Mouse (Mus musculus) liver, embryonic 13.5 days (tissue): Measurements from ENCODE around the gene Meox1. TPM values are rescaled to one million over a fixed set of nuclear protein-coding genes. Genes with fewer than 3 reads are reported as not detected.

ENCODE experiments used
- ATAC-seq: fragments of 200-750 bp; cut with Nextera tagmentation; 2 replicates; pipeline ENCODE4 v1.8.0; 2017; ENCODE audit warnings: low read depth, mild to moderate bottlenecking, moderate number of reproducible peaks, moderate library complexity
- DNase-seq: peaks from one replicate; pipeline ENCODE4 v3.0.0; 2022
- H3K27ac ChIP-seq: fragments of 300-500 bp; sonication (generic); 2 replicates; pipeline ENCODE4 v1.5.1; 2015; ENCODE audit warnings: moderate library complexity, mild to moderate bottlenecking, inconsistent platforms
- H3K27me3 ChIP-seq: fragments of 300-500 bp; sonication (generic); 2 replicates; pipeline ENCODE4 v1.6.1; 2015; ENCODE audit warnings: mild to moderate bottlenecking, inconsistent platforms
- H3K36me3 ChIP-seq: fragments of 300-500 bp; sonication (generic); 2 replicates; pipeline ENCODE4 v1.6.1; 2015; ENCODE audit warnings: mild to moderate bottlenecking, inconsistent platforms
- H3K4me1 ChIP-seq: fragments of 300-500 bp; sonication (generic); replicated peaks from 2 replicates; pipeline ENCODE4 v1.6.1; 2015; ENCODE audit warnings: inconsistent platforms
- H3K4me2 ChIP-seq: fragments of 300-500 bp; sonication (generic); 2 replicates; pipeline ENCODE4 v1.6.1; 2015; ENCODE audit warnings: inconsistent platforms, mild to moderate bottlenecking, moderate library complexity
- H3K4me3 ChIP-seq: fragments of 300-500 bp; sonication (generic); replicated peaks from 2 replicates; pipeline ENCODE4 v1.5.1; 2015; ENCODE audit warnings: mild to moderate bottlenecking, inconsistent platforms
- H3K9ac ChIP-seq: fragments of 300-500 bp; sonication (generic); 2 replicates; pipeline ENCODE4 v1.6.1; 2015; ENCODE audit warnings: mild to moderate bottlenecking, inconsistent platforms
- H3K9me3 ChIP-seq: fragments of 300-500 bp; sonication (generic); replicated peaks from 2 replicates; pipeline ENCODE4 v1.6.1; 2016; ENCODE audit warnings: inconsistent platforms
- WGBS: fragments of 180-500 bp; shearing (Covaris S2); methylation state at CpG from one replicate; pipeline ENCODE4 v1.1.7; 2015; ENCODE audit not compliant: insufficient replicate concordance; 5-methylcytosine and 5-hydroxymethylcytosine counted together
- polyA plus RNA-seq: library from polyadenylated mRNA; unstranded; fragments of >200 nt; fragmentation: Nextera tagmentation; extraction: Ambion mirVana; gene quantifications from 2 replicates; pipeline ENCODE4 v1.2.1, GENCODE M21; 2015

Meox1 gene
- polyA plus RNA-seq, 1 experiment from 2014 or later: 0.59 TPM

DNA sequence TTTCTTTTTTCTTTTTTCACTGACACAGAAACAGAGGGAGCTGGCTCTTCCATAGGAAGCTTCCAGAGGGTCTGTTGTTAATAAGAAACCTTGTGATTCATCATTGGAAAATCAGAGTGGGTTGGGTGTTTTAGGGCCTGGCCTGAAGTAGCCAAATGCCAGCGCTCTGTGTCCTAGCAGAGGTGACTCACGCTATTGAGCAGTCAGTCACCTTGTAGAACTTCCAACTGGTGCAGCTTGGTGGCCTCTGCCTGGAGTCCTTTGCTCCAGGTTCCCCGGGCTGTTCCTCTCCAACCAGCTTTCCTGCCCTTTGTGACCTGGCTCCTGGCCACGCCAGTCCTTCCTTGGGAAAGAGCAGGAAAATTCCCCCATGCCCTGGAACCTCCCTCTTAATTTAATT, 44.9 kb downstream of the Meox1 start:
- H3K4me2 ChIP-seq: no peak overlapping the region
- H3K36me3 ChIP-seq: no peaks in the 10 kb centered on the region
- 49% methylated on average over 4 of the region's 4 CpGs for WGBS
- H3K27me3 ChIP-seq: 0 out of 2 replicates have a peak, but pooled peaks cover 4% of the 10 kb centered on the region
- no peaks in the 10 kb centered on the region for H3K9me3 ChIP-seq
- no peak for DNase-seq
- no peak overlapping the region for H3K4me3 ChIP-seq
- no peak for ATAC-seq
- H3K9ac ChIP-seq: no peak overlapping the region
- no peaks in the 10 kb centered on the region for H3K4me1 ChIP-seq
- H3K27ac ChIP-seq: no peak overlapping the region

DNA sequence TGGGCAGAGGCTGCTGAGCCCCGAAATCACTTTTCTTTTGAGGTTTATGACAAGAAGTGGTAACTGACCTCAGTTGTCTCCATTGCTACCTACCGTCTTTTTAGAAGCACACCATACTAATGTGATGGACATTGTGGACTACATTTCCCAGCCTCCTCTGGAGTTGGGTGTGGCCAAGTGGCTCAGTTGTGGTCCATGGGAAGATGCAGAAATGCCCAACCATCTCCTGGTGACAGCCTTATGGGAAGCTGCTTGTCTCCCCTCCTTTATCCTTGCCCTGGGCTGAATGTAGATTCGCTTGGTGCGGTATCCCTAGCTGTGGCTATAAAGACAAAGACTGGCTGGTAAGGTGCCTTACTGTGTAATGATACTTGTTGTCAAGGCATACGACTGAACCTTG, 46.7 kb downstream of the Meox1 start:
- Histone ChIP-seq H3K4me1 (no peaks in the 10 kb centered on the region), H3K27ac (no peak overlapping the region), H3K27me3 (0 out of 2 replicates have a peak, but pooled peaks cover 4% of the 10 kb centered on the region), H3K9me3 (no peaks in the 10 kb centered on the region), H3K36me3 (no peaks in the 10 kb centered on the region), H3K9ac (no peak overlapping the region), H3K4me3 (no peak overlapping the region), H3K4me2 (no peak overlapping the region)
- no peak for ATAC-seq
- 69% methylated on average over 5 of the region's 5 CpGs for WGBS
- no peak for DNase-seq

DNA sequence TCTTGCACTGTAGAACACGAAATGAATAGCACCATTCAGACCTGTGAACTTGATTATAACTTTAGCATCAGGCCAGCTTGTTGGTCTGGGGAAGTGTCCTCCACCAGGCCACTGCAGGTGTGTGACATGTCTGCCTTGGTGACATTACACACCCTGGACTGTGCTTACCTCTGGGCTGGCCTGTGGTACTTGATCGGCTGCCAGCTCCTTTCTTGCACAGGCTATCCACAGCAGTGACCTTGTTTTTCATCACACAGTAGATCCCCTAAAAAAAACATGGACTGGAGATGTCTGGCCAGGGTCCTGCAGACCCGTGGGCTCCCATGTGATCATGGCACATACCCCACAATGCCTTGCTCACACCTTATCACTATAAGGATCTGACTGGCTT, 51.4 kb downstream of the Meox1 start:
- DNase-seq: no peak
- Histone ChIP-seq H3K27me3 (no peaks in the 10 kb centered on the region), H3K4me2 (no peak overlapping the region), H3K9me3 (peaks cover 3% of the 10 kb centered on the region; the same call in 1 of the 2 replicates), H3K4me1 (no peaks in the 10 kb centered on the region), H3K9ac (no peak overlapping the region), H3K36me3 (no peaks in the 10 kb centered on the region), H3K4me3 (no peak overlapping the region), H3K27ac (no peak overlapping the region)
- no peak for ATAC-seq
- WGBS: 61% methylated on average over 3 of the region's 3 CpGs

DNA sequence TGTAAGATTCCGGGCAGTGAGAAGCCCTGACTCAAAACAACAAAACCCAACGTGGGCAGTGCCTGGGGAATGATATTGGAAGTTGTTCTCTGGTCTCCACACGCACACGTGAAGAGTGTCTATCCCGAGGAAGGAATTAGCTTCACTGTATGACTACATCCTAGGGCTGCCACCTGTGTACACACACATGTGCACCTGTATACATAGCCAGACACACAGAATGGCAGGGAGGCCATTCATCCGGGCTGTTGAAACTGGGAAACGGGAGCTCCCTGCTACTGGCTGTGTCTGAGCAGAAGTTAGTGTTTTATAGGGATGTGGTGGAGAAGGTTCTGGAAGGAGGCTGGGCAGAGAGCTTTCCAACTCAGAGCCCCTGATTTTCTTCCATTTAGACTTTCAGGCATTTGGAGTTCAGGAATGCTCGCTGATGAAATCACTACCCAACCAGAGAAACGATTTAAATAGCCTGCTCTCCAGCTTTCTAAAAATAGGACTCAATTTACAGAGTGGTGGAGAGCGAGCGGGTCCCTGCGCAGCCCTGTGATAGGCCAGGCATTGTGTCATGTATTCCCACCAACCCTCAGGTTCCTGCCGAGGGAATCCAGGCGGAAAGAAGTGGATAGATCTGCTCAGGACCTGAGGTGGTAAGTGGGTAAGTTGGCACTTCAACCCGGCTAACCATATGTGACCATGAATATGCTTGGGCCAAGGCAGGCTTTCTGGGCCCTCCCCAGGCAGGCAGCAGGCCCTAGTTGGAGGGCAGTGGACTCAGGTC, 52.0 kb downstream of the Meox1 start:
- H3K4me3 ChIP-seq: no peak overlapping the region
- H3K4me2 ChIP-seq: no peak overlapping the region
- H3K27ac ChIP-seq: no peak overlapping the region
- H3K36me3 ChIP-seq: no peaks in the 10 kb centered on the region
- peaks cover 3% of the 10 kb centered on the region; the same call in 1 of the 2 replicates for H3K9me3 ChIP-seq
- DNase-seq (no peak), ATAC-seq (no peak)
- no peaks in the 10 kb centered on the region for H3K27me3 ChIP-seq
- WGBS: 66% methylated on average over 15 of the region's 15 CpGs
- no peak overlapping the region for H3K9ac ChIP-seq
- H3K4me1 ChIP-seq: no peaks in the 10 kb centered on the region

DNA sequence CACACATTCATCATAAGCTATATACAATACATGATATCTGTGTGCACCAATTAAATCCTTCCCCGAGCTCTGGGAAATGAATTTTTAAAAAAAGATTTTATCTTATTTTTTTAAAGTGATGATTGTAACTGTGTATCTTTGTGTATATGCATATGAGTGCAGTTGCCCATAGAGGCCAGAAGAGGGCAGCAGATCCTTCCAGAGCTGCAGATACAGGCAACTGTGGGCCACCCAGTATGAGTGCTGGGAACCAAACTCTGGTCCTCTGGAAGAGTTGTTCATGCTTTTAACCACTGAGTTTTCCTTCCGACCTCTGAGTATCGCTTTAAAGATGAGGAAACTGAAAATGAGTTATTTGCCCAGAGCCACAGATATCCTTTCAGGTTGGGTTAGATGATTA, 53.8 kb downstream of the Meox1 start:
- H3K27ac ChIP-seq: no peak overlapping the region
- peaks cover 3% of the 10 kb centered on the region; the same call in 1 of the 2 replicates for H3K9me3 ChIP-seq
- 77% methylated on average over 3 of the region's 3 CpGs for WGBS
- no peak overlapping the region for H3K4me3 ChIP-seq
- ATAC-seq (no peak), DNase-seq (no peak)
- no peaks in the 10 kb centered on the region for H3K36me3 ChIP-seq
- no peak overlapping the region for H3K4me2 ChIP-seq
- no peak overlapping the region for H3K9ac ChIP-seq
- no peaks in the 10 kb centered on the region for H3K4me1 ChIP-seq
- H3K27me3 ChIP-seq: no peaks in the 10 kb centered on the region

DNA sequence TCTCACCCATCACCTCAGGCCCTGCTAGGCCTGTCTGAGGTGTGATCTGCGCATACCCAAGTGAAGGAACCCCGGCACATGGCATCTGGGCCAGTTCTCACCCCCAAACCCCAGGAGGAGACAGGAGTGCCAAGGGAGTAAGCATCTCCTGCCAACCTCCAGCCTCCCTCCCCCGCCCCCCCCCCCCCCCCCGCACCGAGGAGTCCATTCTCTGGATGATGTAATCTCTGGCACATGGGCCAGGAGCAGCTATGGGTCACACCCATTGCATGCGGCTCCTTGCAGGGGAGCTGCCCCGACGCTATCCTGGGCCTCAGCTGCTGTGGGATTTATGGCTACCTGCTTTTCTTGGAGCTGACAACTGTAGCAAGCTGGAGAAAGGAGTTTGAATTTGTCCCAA, 54.7 kb downstream of the Meox1 start:
- no peaks in the 10 kb centered on the region for H3K27me3 ChIP-seq
- H3K27ac ChIP-seq: no peak overlapping the region
- H3K36me3 ChIP-seq: no peaks in the 10 kb centered on the region
- DNase-seq: no peak
- no peaks in the 10 kb centered on the region for H3K4me1 ChIP-seq
- peaks cover 3% of the 10 kb centered on the region; the same call in 1 of the 2 replicates for H3K9me3 ChIP-seq
- 65% methylated on average over 6 of the region's 8 CpGs for WGBS
- no peak for ATAC-seq
- H3K4me3 ChIP-seq: no peak overlapping the region
- H3K9ac ChIP-seq: no peak overlapping the region
- no peak overlapping the region for H3K4me2 ChIP-seq

DNA sequence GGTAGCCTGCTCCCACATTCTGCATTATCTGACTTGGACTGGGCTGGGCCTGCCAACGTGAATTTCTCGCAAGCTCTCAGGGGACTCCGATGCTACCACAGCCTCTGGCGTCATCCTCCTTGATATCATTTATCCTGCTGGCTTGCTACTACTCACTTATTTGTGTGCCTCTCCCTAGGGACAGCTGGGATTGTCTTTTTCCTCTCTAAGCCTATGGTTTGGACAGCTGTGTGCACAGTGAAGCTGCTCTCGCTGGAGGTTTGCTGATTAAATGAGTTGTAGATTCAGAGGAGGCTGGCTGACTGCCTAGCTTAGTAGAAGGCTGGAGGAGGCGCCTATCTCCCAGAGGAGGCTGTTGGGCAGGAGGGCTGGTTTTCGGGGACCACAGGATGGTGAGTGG, 62.2 kb downstream of the Meox1 start:
- Histone ChIP-seq H3K4me1 (no peaks in the 10 kb centered on the region), H3K27ac (no peak overlapping the region), H3K27me3 (peaks cover 4% of the 10 kb centered on the region; the same call in 1 of the 2 replicates), H3K4me2 (no peak overlapping the region), H3K9me3 (no peaks in the 10 kb centered on the region), H3K9ac (no peak overlapping the region), H3K36me3 (no peaks in the 10 kb centered on the region), H3K4me3 (no peak overlapping the region)
- ATAC-seq: no peak
- WGBS: 52% methylated on average over 7 of the region's 7 CpGs
- DNase-seq: no peak

DNA sequence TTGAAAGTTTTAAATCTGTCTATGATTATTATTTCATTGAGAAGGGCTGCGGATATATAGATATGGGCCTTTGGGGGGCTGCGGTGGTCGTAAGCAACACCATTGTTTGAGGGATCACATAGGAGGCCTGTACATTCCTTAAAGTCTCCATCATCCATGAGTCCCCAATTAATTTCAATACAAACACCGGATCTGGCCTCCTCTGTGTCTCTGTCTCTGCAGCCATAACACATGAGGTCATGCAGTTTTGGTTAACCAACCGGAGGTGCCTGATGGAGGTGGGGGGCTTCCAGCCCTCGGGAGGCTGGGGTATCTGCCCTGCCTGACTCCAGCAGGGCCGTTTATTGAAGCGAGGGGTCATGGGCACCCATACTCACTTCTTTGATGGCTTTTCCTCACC, 63.6 kb downstream of the Meox1 start:
- peaks cover 4% of the 10 kb centered on the region; the same call in 1 of the 2 replicates for H3K27me3 ChIP-seq
- H3K36me3 ChIP-seq: no peaks in the 10 kb centered on the region
- ATAC-seq: no peak
- no peak for DNase-seq
- H3K9ac ChIP-seq: no peak overlapping the region
- no peaks in the 10 kb centered on the region for H3K4me1 ChIP-seq
- 51% methylated on average over 8 of the region's 8 CpGs for WGBS
- no peak overlapping the region for H3K27ac ChIP-seq
- H3K4me2 ChIP-seq: no peak overlapping the region
- no peaks in the 10 kb centered on the region for H3K9me3 ChIP-seq
- no peak overlapping the region for H3K4me3 ChIP-seq

DNA sequence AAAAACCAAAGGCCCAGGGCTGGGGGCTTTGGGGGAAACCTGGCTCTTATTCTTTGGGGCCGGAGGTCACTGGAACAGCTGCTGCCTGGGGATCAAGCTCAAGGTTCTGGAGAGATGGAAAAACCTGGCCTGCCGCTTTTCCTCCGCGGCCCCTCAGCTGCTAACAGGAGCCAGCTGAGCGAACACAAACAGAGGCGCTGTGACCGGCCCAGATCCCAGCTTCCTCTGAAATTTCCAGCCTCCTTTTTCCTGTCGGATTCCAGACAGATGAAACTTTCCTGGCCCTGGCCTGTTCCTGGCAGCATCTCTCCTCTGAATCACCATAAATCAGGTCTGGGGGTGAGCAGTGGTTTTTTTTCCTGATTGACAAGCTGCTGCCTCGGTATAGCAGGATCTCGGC, 64.1 kb downstream of the Meox1 start:
- H3K27me3 ChIP-seq: peaks cover 4% of the 10 kb centered on the region; the same call in 1 of the 2 replicates
- H3K4me3 ChIP-seq: no peak overlapping the region
- H3K9me3 ChIP-seq: no peaks in the 10 kb centered on the region
- H3K27ac ChIP-seq: no peak overlapping the region
- ATAC-seq (no peak), DNase-seq (no peak)
- H3K4me2 ChIP-seq: no peak overlapping the region
- H3K36me3 ChIP-seq: no peaks in the 10 kb centered on the region
- no peak overlapping the region for H3K9ac ChIP-seq
- H3K4me1 ChIP-seq: no peaks in the 10 kb centered on the region
- WGBS: 39% methylated on average over 10 of the region's 10 CpGs

DNA sequence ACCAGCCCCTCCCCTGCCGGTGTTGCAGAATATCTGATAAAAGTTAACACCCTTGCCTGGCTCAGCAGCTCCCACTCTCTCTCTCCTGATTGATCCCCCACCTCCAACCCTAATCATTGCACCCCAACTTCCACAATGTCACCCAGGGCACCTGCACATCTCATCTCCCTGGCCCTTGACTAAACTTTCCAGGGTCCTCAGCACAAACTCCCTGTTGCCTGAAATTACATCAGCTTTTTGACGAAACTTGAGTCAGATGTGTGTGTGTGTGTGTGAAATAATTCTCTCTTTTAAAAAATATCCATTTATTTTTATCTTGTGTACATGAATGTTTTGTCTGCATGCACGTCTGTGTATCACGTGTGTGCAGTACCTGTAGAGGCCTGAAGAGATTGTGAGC, 65.5 kb downstream of the Meox1 start:
- peaks cover 4% of the 10 kb centered on the region; the same call in 1 of the 2 replicates for H3K27me3 ChIP-seq
- H3K4me3 ChIP-seq: no peak overlapping the region
- no peak overlapping the region for H3K9ac ChIP-seq
- 63% methylated on average over 4 of the region's 4 CpGs for WGBS
- no peaks in the 10 kb centered on the region for H3K9me3 ChIP-seq
- no peak for ATAC-seq
- H3K27ac ChIP-seq: no peak overlapping the region
- H3K4me1 ChIP-seq: no peaks in the 10 kb centered on the region
- H3K4me2 ChIP-seq: no peak overlapping the region
- no peaks in the 10 kb centered on the region for H3K36me3 ChIP-seq
- no peak for DNase-seq
